Mouse (Mus musculus) heart, adult 2 months (tissue): ENCODE results near the gene Smc6.

ENCODE experiments used
- CTCF ChIP-seq: fragments of 200-600 bp; IDR thresholded peaks from 2 replicates; pipeline ENCODE4 v1.8.1; 2022; ENCODE audit warnings: antibody characterized with exemption, mild to moderate bottlenecking, moderate library complexity
- EP300 ChIP-seq: fragments of 200-500 bp; IDR thresholded peaks from 2 replicates; pipeline ENCODE4 v1.6.1; 2011; ENCODE audit warnings: low read depth, low read length, control low read depth; ENCODE audit not compliant: insufficient read depth
- POLR2A ChIP-seq: fragments of 200-500 bp; IDR thresholded peaks from 2 replicates; pipeline ENCODE4 v1.6.1; 2011; ENCODE audit warnings: mild to moderate bottlenecking, low read depth, low read length, control low read depth; ENCODE audit not compliant: insufficient read depth

DNA sequence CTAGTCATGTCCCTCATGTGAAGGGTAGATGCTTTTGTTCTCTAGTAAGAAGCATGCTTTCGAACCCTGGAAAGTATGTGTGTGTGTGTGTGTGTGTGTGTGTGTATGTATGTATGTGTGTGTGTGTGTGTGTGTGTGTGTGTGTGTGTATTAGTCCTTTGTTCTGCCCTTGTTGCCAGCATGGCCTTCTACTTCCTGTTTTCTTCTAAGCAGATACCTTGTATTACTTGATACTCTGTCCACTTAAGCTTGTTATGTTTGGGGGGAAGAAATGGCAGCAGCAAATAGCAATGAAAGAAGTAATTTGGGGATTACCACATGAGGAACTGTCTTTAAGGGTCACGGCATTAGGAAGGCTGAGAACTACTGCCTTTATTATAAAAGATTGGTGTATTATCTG is 10.9 kb downstream of the Smc6 start:
- TF ChIP-seq POLR2A: no peak
- TF ChIP-seq EP300: no peak
- no peak for TF ChIP-seq CTCF
